Mouse (Mus musculus) MEL (cell line): ENCODE results near the gene Tnni3k. TPM values are rescaled to one million over a fixed set of nuclear protein-coding genes. Genes with fewer than 3 reads are reported as not detected.

ENCODE experiments used
- DNase-seq: peaks from one replicate; pipeline ENCODE4 v3.0.0; 2011; ENCODE audit warnings: low read depth, low spot score
- H3K27ac ChIP-seq: 2 replicates; pipeline ENCODE4 v1.5.1; 2012; ENCODE audit warnings: low read depth, mild to moderate bottlenecking, control low read depth, low read length, moderate library complexity; ENCODE audit not compliant: control insufficient read depth
- H3K27me3 ChIP-seq, 2 experiments: fragments of 150-350 bp in 1 of 2; sonication (generic) in 1 of 2; 2 replicates each; pipeline ENCODE4 v1.6.1; 2012; ENCODE audit warnings: low read length in 2 of 2, mild to moderate bottlenecking in 2 of 2, improper control_type of control experiment in 1 of 2, moderate library complexity in 1 of 2; ENCODE audit not compliant: insufficient read depth in 2 of 2, control insufficient read depth in 1 of 2
- H3K36me3 ChIP-seq, 2 experiments: 2 replicates each; pipeline ENCODE4 v1.6.1; 2012 to 2014; ENCODE audit warnings: low read length in 2 of 2, improper control_type of control experiment in 1 of 2, inconsistent platforms in 1 of 2, mild to moderate bottlenecking in 1 of 2; ENCODE audit not compliant: insufficient read depth in 2 of 2, control insufficient read depth in 1 of 2
- H3K4me1 ChIP-seq, 2 experiments: fragments of 150-350 bp in 1 of 2; sonication (generic) in 1 of 2; 2 replicates each; pipeline ENCODE4 v1.6.1; 2012; ENCODE audit warnings: low read length in 2 of 2, improper control_type of control experiment in 1 of 2, mild to moderate bottlenecking in 1 of 2; ENCODE audit not compliant: insufficient read depth in 2 of 2, control insufficient read depth in 1 of 2
- H3K4me3 ChIP-seq, 2 experiments: fragments of 150-350 bp in 1 of 2; sonication (generic) in 1 of 2; 2 replicates each; pipeline ENCODE4 v1.5.1; 2012; ENCODE audit warnings: low read depth in 2 of 2, low read length in 2 of 2, mild to moderate bottlenecking in 2 of 2, moderate library complexity in 2 of 2, control low read depth in 1 of 2, improper control_type of control experiment in 1 of 2; ENCODE audit not compliant: control insufficient read depth in 1 of 2, insufficient read depth in 1 of 2
- H3K79me2 ChIP-seq: 2 replicates; pipeline ENCODE4 v1.6.1; 2012; ENCODE audit warnings: mild to moderate bottlenecking, low read length, moderate library complexity; ENCODE audit not compliant: control insufficient read depth, poor library complexity, insufficient read depth
- H3K9ac ChIP-seq: 2 replicates; pipeline ENCODE4 v1.6.1; 2012; ENCODE audit warnings: low read depth, mild to moderate bottlenecking, control low read depth, low read length, moderate library complexity; ENCODE audit not compliant: control insufficient read depth, poor library complexity, severe bottlenecking
- H3K9me3 ChIP-seq: fragments of 150-350 bp; sonication (generic); replicated peaks from 2 replicates; pipeline ENCODE4 v1.6.1; 2012; ENCODE audit warnings: mild to moderate bottlenecking, low read length, improper control_type of control experiment, moderate library complexity; ENCODE audit not compliant: insufficient read depth
- BHLHE40 ChIP-seq: IDR thresholded peaks from 2 replicates; pipeline ENCODE4 v1.6.1; 2012; ENCODE audit warnings: low read depth, mild to moderate bottlenecking, inconsistent platforms, low read length, improper control_type of control experiment, borderline replicate concordance
- E2F4 ChIP-seq: IDR thresholded peaks from 2 replicates; pipeline ENCODE4 v1.6.1; 2011; ENCODE audit warnings: low read depth, low read length, improper control_type of control experiment, borderline replicate concordance
- EP300 ChIP-seq, 2 experiments: IDR thresholded peaks; 2 replicates each; pipeline ENCODE4 v1.6.1; 2011; ENCODE audit warnings: improper control_type of control experiment in 2 of 2, low read length in 2 of 2, low read depth in 1 of 2, mild to moderate bottlenecking in 1 of 2
- GABPA ChIP-seq: IDR thresholded peaks from 2 replicates; pipeline ENCODE4 v1.6.1; 2012; ENCODE audit warnings: low read depth, mild to moderate bottlenecking, inconsistent platforms, low read length, improper control_type of control experiment, moderate library complexity
- GATA1 ChIP-seq: IDR thresholded peaks from 2 replicates; pipeline ENCODE4 v1.6.1; 2011; ENCODE audit warnings: low read depth, low read length, improper control_type of control experiment
- MAFK ChIP-seq: IDR thresholded peaks from 2 replicates; pipeline ENCODE4 v1.6.1; 2011; ENCODE audit warnings: low read depth, mild to moderate bottlenecking, low read length, improper control_type of control experiment, borderline replicate concordance
- MAZ ChIP-seq: IDR thresholded peaks from 2 replicates; pipeline ENCODE4 v1.6.1; 2012; ENCODE audit warnings: low read depth, mild to moderate bottlenecking, inconsistent platforms, low read length, improper control_type of control experiment
- MYB ChIP-seq: IDR thresholded peaks from 2 replicates; pipeline ENCODE4 v1.6.1; 2011; ENCODE audit warnings: mild to moderate bottlenecking, low read depth, low read length, improper control_type of control experiment
- MYC ChIP-seq: IDR thresholded peaks from 2 replicates; pipeline ENCODE4 v1.6.1; 2011; ENCODE audit warnings: low read depth, mild to moderate bottlenecking, low read length, improper control_type of control experiment, moderate library complexity
- NRF1 ChIP-seq: IDR thresholded peaks from 2 replicates; pipeline ENCODE4 v1.6.1; 2014; ENCODE audit warnings: low read depth, mild to moderate bottlenecking, inconsistent platforms, low read length, improper control_type of control experiment, moderate library complexity; ENCODE audit not compliant: poor library complexity, insufficient read depth, severe bottlenecking
- POLR2A ChIP-seq, 2 experiments: IDR thresholded peaks; 2 replicates each; pipeline ENCODE4 v1.6.1; 2011 to 2012; ENCODE audit warnings: low read length in 2 of 2, mild to moderate bottlenecking in 2 of 2, control low read depth in 1 of 2, improper control_type of control experiment in 1 of 2, low read depth in 1 of 2, moderate library complexity in 1 of 2; ENCODE audit not compliant: control insufficient read depth in 1 of 2, insufficient read depth in 1 of 2, poor library complexity in 1 of 2
- POLR2AphosphoS5 ChIP-seq: IDR thresholded peaks from 2 replicates; pipeline ENCODE4 v1.6.1; 2012; ENCODE audit warnings: low read depth, borderline replicate concordance, mild to moderate bottlenecking, inconsistent platforms, low read length, moderate library complexity, mixed read lengths
- RCOR1 ChIP-seq: IDR thresholded peaks from 2 replicates; pipeline ENCODE4 v1.6.1; 2012; ENCODE audit warnings: low read depth, mild to moderate bottlenecking, inconsistent platforms, low read length, improper control_type of control experiment
- SMC3 ChIP-seq: IDR thresholded peaks from 2 replicates; pipeline ENCODE4 v1.6.1; 2011; ENCODE audit warnings: low read depth, low read length, improper control_type of control experiment
- TAL1 ChIP-seq: IDR thresholded peaks from 2 replicates; pipeline ENCODE4 v1.6.1; 2012; ENCODE audit warnings: mild to moderate bottlenecking, inconsistent platforms, low read length, moderate library complexity, mixed read lengths
- USF1 ChIP-seq: IDR thresholded peaks from 2 replicates; pipeline ENCODE4 v1.6.1; 2014; ENCODE audit warnings: low read depth, mild to moderate bottlenecking, inconsistent platforms, low read length, improper control_type of control experiment, moderate library complexity
- USF2 ChIP-seq, 2 experiments: IDR thresholded peaks; 2 replicates each; pipeline ENCODE4 v1.6.1; 2011 to 2012; ENCODE audit warnings: improper control_type of control experiment in 2 of 2, low read length in 2 of 2, borderline replicate concordance in 1 of 2, inconsistent platforms in 1 of 2, low read depth in 1 of 2, mild to moderate bottlenecking in 1 of 2; ENCODE audit not compliant: insufficient read depth in 1 of 2
- ZC3H11A ChIP-seq: IDR thresholded peaks from 2 replicates; pipeline ENCODE4 v1.6.1; 2012; ENCODE audit warnings: low read depth, mild to moderate bottlenecking, inconsistent platforms, low read length, improper control_type of control experiment
- ZKSCAN1 ChIP-seq: IDR thresholded peaks from 2 replicates; pipeline ENCODE4 v1.6.1; 2012; ENCODE audit warnings: low read depth, mild to moderate bottlenecking, inconsistent platforms, low read length, improper control_type of control experiment, moderate library complexity
- polyA plus RNA-seq, 2 experiments: library from polyadenylated mRNA; stranded (reverse) in 1 of 2; unstranded in 1 of 2; fragments of >175 nt in 1 of 2; fragments of >200 nt in 1 of 2; gene quantifications; 2 replicates each; pipeline versions ENCODE4 v1.2.1 to v1.2.4; 2012; ENCODE audit warnings: low replicate concordance in 2 of 2, low read depth in 1 of 2; ENCODE audit not compliant: insufficient read length in 2 of 2, insufficient read depth in 1 of 2, missing spikeins in 1 of 2
- total RNA-seq: library from RNA; depleted of rRNA; stranded (reverse); fragments of 300-350 nt; gene quantifications from 2 replicates; pipeline ENCODE4 v1.2.3, GENCODE M21; 2012

Gene Tnni3k
- total and polyA plus RNA-seq, 3 experiments, result not detected

DNA sequence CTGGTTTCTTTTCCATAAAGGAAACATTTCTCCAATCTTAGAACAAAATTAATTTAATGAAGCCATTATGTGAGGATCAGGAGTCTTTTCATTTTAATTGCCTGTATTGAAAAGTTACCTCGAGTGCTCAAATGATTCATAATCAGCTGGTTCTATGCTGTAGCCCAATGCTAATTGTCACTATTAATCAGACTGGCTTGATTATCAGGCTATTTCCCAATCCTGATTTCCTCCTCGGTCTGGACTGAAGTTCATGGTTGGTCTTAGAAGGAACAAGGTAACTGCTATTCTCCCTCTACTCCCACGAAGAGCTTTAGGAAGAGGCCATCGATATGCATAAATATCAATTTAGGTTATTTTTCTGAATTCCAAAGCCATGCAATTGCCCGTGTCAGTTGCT lies 175.1 kb downstream of the Tnni3k start:
- H3K79me2 ChIP-seq, result no peaks in the 10 kb centered on the region
- TF ChIP-seq MYC (no peak), RCOR1 (no peak), ZKSCAN1 (no peak), USF2 (IDR thresholded peaks at IDR 0.05; ENCODE audit: borderline replicate concordance in 1 of 2, insufficient read depth in 1 of 2, low read depth in 1 of 2, low read length in 2 of 2) (no peak), TAL1 (no peak), SMC3 (no peak), BHLHE40 (no peak), GABPA (no peak), EP300 (IDR thresholded peaks at IDR 0.05; ENCODE audit: low read depth in 1 of 2, low read length in 2 of 2) (no peak), ZC3H11A (no peak), E2F4 (no peak), NRF1 (no peak), MAFK (no peak), MYB (no peak), MAZ (no peak), POLR2A (IDR thresholded peaks at IDR 0.05; ENCODE audit: control insufficient read depth in 1 of 2, insufficient read depth in 1 of 2, low read depth in 1 of 2, low read length in 2 of 2, poor library complexity in 1 of 2) (no peak), GATA1 (no peak)
- no peaks in the 10 kb centered on the region for H3K4me1 ChIP-seq
- no peak overlapping the region for H3K9ac ChIP-seq
- no peak overlapping the region for H3K27ac ChIP-seq
- no peaks in the 10 kb centered on the region for H3K36me3 ChIP-seq
- DNase-seq, result no peak
- no peaks in the 10 kb centered on the region for H3K9me3 ChIP-seq
- no peaks in the 10 kb centered on the region for H3K27me3 ChIP-seq
- H3K4me3 ChIP-seq, result no peak overlapping the region

DNA sequence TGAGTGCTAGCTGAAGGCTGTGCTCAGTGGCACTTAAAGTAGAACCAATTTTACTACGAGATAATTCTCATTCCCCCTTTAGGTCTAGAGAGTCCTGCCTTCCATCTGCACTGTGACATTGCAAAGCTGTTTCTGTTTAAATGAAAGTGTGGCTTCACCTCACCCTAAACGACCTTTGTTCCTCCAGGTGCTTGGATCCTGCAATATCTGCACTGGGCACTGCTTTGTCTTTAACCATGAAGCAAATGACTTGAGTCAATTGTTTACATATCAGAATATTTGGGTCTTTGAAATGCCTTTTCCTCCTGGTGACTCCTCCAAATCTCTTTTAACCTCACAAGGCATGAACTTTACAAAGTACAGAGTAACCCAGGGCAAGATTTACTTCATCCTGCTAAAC lies 175.7 kb downstream of the Tnni3k start:
- H3K27ac ChIP-seq, result no peak overlapping the region
- H3K4me1 ChIP-seq, result no peaks in the 10 kb centered on the region
- no peaks in the 10 kb centered on the region for H3K9me3 ChIP-seq
- no peaks in the 10 kb centered on the region for H3K79me2 ChIP-seq
- no peak for DNase-seq
- no peaks in the 10 kb centered on the region for H3K27me3 ChIP-seq
- no peak overlapping the region for H3K4me3 ChIP-seq
- H3K9ac ChIP-seq, result no peak overlapping the region
- no peaks in the 10 kb centered on the region for H3K36me3 ChIP-seq
- no peak for TF ChIP-seq POLR2AphosphoS5
- TF ChIP-seq MAZ, result no peak
- TF ChIP-seq USF1, result no peak
- TF ChIP-seq SMC3, result no peak
- TF ChIP-seq, all 39 proteins: peak for 0
